Mouse (Mus musculus) kidney, embryonic 14.5 days (tissue): ENCODE results near the gene Med24. TPM values are rescaled to one million over a fixed set of nuclear protein-coding genes. Genes with fewer than 3 reads are reported as not detected.
"Not testable (repeated sequence)": the region's sequence is repeated elsewhere in the genome, so short reads cannot be mapped to it uniquely, and the experiment has no call there.

Experiments used
- ATAC-seq: fragments of 200-750 bp; cut with Nextera tagmentation; 2 replicates; pipeline ENCODE4 v1.8.0; 2017; ENCODE audit warnings: moderate number of reproducible peaks, mild to moderate bottlenecking, moderate TSS enrichment, moderate library complexity; ENCODE audit not compliant: low FRiP score, low TSS enrichment
- H3K27ac ChIP-seq: fragments of 300-500 bp; sonication (generic); 2 replicates; pipeline ENCODE4 v1.5.1; 2014; ENCODE audit warnings: low read depth, mild to moderate bottlenecking, low read length, moderate library complexity, mixed read lengths
- H3K27me3 ChIP-seq: fragments of 300-500 bp; sonication (generic); 2 replicates; pipeline ENCODE4 v1.6.1; 2014; ENCODE audit warnings: mild to moderate bottlenecking, low read length; ENCODE audit not compliant: control insufficient read depth, insufficient read depth
- H3K36me3 ChIP-seq: fragments of 300-500 bp; sonication (generic); 2 replicates; pipeline ENCODE4 v1.6.1; 2014; ENCODE audit warnings: low read length, mixed read lengths; ENCODE audit not compliant: control insufficient read depth, insufficient read depth
- H3K4me1 ChIP-seq: fragments of 300-500 bp; sonication (generic); 2 replicates; pipeline ENCODE4 v1.6.1; 2014; ENCODE audit warnings: low read length, mixed read lengths; ENCODE audit not compliant: control insufficient read depth, insufficient read depth
- H3K4me2 ChIP-seq: fragments of 300-500 bp; sonication (generic); replicated peaks from 2 replicates; pipeline ENCODE4 v1.6.1; 2014; ENCODE audit warnings: low read depth, mild to moderate bottlenecking, low read length
- H3K4me3 ChIP-seq: fragments of 300-500 bp; sonication (generic); 2 replicates; pipeline ENCODE4 v1.5.1; 2014; ENCODE audit warnings: mild to moderate bottlenecking, low read length
- H3K9ac ChIP-seq: fragments of 300-500 bp; sonication (generic); 2 replicates; pipeline ENCODE4 v1.6.1; 2014; ENCODE audit warnings: low read depth, mild to moderate bottlenecking, low read length, moderate library complexity
- H3K9me3 ChIP-seq: fragments of 300-500 bp; sonication (generic); 2 replicates; pipeline ENCODE4 v1.6.1; 2016; ENCODE audit warnings: low read length; ENCODE audit not compliant: control insufficient read depth
- WGBS: fragments of 180-500 bp; shearing (Covaris S2); extraction: QIAGEN DNeasy Blood & Tissue Kit; methylation state at CpG from one replicate; pipeline ENCODE4 v1.1.7; 2014; 5-methylcytosine and 5-hydroxymethylcytosine counted together
- polyA plus RNA-seq: library from polyadenylated mRNA; unstranded; fragments of >200 nt; fragmentation: Nextera tagmentation; extraction: Ambion mirVana; gene quantifications from 2 replicates; pipeline ENCODE4 v1.2.1, GENCODE M21; 2014

The Med24 gene
- polyA plus RNA-seq, 1 experiment from 2014 or later, result 59.1 TPM

- H3K4me1 ChIP-seq, result peaks cover 58% of the 10 kb centered on the region
Measured at GRCm38 (mm10) chr11:98742397-98743291, 13.4 kb upstream of the Med24 start.

DNA sequence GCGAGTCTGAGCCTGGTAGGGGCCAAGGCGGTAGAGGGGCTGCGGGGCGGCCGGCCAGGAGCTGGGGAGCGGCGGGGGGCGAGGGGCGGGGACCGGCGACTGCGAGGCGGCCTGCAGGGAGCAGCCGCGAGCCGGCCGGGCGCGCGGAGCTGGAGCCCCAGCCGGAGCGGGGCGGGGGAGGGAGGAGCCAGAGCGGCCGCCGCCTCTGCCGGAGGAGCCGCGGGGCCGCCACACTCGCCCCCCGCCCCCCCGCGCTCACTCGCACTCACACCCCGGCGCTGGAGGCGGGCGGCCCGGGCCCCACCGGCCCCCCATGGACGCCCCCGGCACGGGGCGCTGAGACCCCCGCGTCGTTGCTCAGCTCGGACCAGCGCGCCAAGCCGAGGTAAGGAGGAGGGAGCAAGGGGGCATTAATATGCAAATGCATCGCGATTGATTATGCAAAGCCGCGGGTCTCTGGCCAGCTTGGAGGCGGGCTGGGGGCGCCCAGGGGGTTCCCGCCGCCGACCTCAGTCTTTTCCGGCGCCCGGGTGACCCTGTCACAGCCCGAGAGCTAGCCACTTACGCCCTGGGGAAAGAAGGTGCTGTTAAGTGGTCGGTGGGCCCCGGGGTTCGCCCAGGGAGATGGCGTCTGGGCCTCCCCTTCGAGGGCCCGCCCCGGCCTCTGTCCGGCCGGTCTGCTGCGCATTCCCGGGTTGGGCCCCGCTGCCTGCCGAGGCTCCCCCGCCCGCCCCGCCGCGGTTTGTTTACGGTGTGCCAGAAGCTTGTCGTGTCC lies 12.6 kb upstream of the Med24 start:
- peaks cover 52% of the 10 kb centered on the region for H3K4me1 ChIP-seq
- peak overlapping the region; percentile 90 for H3K4me3 ChIP-seq
- no peaks in the 10 kb centered on the region for H3K36me3 ChIP-seq
- no peaks in the 10 kb centered on the region for H3K27me3 ChIP-seq
- ATAC-seq, result peak; percentile 74
- peak overlapping the region; percentile 89 for H3K9ac ChIP-seq
- peak overlapping the region; percentile 88 for H3K4me2 ChIP-seq
- peak overlapping the region; percentile 90 for H3K27ac ChIP-seq
- no peaks in the 10 kb centered on the region for H3K9me3 ChIP-seq
- WGBS, result 1% methylated on average over 54 of the region's 86 CpGs

More at GRCm38 (mm10) chr11:98742397-98743291, 13.4 kb upstream of the Med24 start:
- Histone ChIP-seq H3K36me3 (no peaks in the 10 kb centered on the region), H3K4me2 (peak overlapping the region; percentile 88), H3K9me3 (no peaks in the 10 kb centered on the region), H3K27ac (peak overlapping the region; percentile 90), H3K27me3 (no peaks in the 10 kb centered on the region), H3K9ac (peak overlapping the region; percentile 89), H3K4me3 (peak overlapping the region; percentile 90)
- WGBS, result 2% methylated on average over 21 of the region's 21 CpGs
- ATAC-seq, result no peak

- peak overlapping the region; percentile 90 for H3K27ac ChIP-seq
- H3K36me3 ChIP-seq, result no peaks in the 10 kb centered on the region
- under 1% methylated on average over 17 of the region's 17 CpGs for WGBS
- H3K9ac ChIP-seq, result peak overlapping the region; percentile 89
- no peaks in the 10 kb centered on the region for H3K27me3 ChIP-seq
- H3K9me3 ChIP-seq, result no peaks in the 10 kb centered on the region
- H3K4me3 ChIP-seq, result peak overlapping the region; percentile 90
- peak overlapping the region; percentile 88 for H3K4me2 ChIP-seq
- no peak for ATAC-seq
- peaks cover 45% of the 10 kb centered on the region for H3K4me1 ChIP-seq
Measured at GRCm38 (mm10) chr11:98741051-98741620, 11.9 kb upstream of the Med24 start.

DNA sequence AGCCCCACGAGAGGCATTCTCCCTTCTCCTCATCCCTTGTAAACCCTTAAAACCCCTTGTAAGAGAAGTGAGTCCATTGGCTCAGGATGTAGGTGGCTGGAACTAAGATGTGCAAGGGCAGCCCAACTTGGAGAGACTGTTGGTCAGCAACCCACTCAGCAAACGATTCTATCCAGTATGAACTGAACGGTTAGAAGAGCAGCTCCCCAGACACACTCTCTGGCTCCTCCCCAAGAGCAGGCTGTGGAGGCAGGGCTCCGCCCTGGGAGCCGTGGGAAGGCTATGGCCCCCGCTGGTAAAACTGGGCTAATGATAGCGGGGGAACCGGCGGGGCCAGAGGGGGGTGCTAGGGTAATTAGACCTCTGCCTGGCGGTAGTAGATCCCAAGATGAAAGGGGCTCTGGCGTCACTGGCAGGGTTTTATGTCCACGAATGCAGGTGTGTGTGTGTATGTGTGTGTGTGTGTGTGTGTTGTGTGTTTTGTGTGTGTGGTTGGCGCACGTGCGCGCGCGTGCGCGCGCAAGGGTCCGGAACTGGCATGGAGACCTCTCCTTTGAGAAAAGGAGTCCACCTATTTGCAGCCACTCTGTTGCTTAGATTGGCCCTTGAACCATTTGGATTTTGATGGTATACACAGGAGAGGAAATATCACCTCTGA lies 11.3 kb upstream of the Med24 start, which contains the start of gene Thra:
Gene Thra (plus strand): TSS at position 246 of the 658 bp plus-strand sequence.
- no peaks in the 10 kb centered on the region for H3K36me3 ChIP-seq
- under 1% methylated on average over 22 of the region's 22 CpGs for WGBS
- H3K4me3 ChIP-seq, result peak within 1 kb of the TSS; percentile 90
- peaks cover 39% of the 10 kb centered on the region for H3K4me1 ChIP-seq
- no peaks in the 10 kb centered on the region for H3K9me3 ChIP-seq
- H3K27me3 ChIP-seq, result no peaks in the 10 kb centered on the region
- peak within 1 kb of the TSS; percentile 89 for H3K9ac ChIP-seq
- ATAC-seq, result peak; percentile 65
- peak within 1 kb of the TSS; percentile 88 for H3K4me2 ChIP-seq
- peak within 1 kb of the TSS; percentile 90 for H3K27ac ChIP-seq

- Histone ChIP-seq H3K9me3 (no peaks in the 10 kb centered on the region), H3K4me2 (peak overlapping the region; percentile 88), H3K9ac (peak overlapping the region; percentile 89; the same call in 1 of the 2 replicates), H3K4me1 (peaks cover 34% of the 10 kb centered on the region), H3K4me3 (peak overlapping the region; percentile 90), H3K27ac (peak overlapping the region; percentile 90), H3K27me3 (no peaks in the 10 kb centered on the region), H3K36me3 (no peaks in the 10 kb centered on the region)
- WGBS, result 5% methylated on average over 8 of the region's 8 CpGs
- ATAC-seq, result no peak
Measured at GRCm38 (mm10) chr11:98740026-98740392, 10.8 kb upstream of the Med24 start.

GRCm38 (mm10) chr11:98738925-98739324 lies 9.7 kb upstream of the Med24 start:
- Histone ChIP-seq H3K4me3 (no peak overlapping the region), H3K4me1 (peaks cover 23% of the 10 kb centered on the region), H3K4me2 (no peak overlapping the region), H3K27me3 (no peaks in the 10 kb centered on the region), H3K36me3 (no peaks in the 10 kb centered on the region), H3K9me3 (peaks cover 3% of the 10 kb centered on the region; the same call in 1 of the 2 replicates), H3K9ac (no peak overlapping the region), H3K27ac (no peak overlapping the region)
- 71% methylated on average over 9 of the region's 9 CpGs for WGBS
- ATAC-seq, result no peak

GRCm38 (mm10) chr11:98738428-98738911 lies 9.2 kb upstream of the Med24 start:
- Histone ChIP-seq H3K4me2 (no peak overlapping the region), H3K27me3 (no peaks in the 10 kb centered on the region), H3K4me3 (no peak overlapping the region), H3K36me3 (no peaks in the 10 kb centered on the region), H3K9ac (no peak overlapping the region), H3K27ac (no peak overlapping the region), H3K4me1 (peaks cover 19% of the 10 kb centered on the region), H3K9me3 (peaks cover 3% of the 10 kb centered on the region; the same call in 1 of the 2 replicates)
- no peak for ATAC-seq
- WGBS, result 64% methylated on average over 4 of the region's 4 CpGs

DNA sequence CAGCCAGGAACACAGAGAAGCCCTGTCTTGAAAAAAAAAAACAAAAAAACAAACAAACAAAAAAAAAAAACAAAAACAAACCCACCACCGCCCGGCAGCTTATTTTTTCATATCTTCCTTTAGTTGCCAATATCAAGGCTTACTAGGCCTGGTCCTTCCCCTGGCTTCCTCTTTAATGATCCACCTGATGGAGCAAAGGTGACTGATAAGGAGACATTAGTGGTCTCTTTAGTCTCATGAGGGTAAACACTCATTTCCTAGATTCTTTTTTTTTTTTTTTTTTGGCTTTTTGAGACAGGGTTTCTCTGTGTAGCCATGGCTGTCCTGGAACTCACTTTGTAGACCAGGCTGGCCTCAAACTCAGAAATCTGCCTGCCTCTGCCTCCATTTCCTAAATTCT lies 8.0 kb upstream of the Med24 start:
- H3K4me1 ChIP-seq, result peaks cover 11% of the 10 kb centered on the region
- H3K4me3 ChIP-seq, H3K36me3 ChIP-seq, H3K27me3 ChIP-seq, ATAC-seq, H3K9me3 ChIP-seq, H3K4me2 ChIP-seq, H3K9ac ChIP-seq, H3K27ac ChIP-seq: not testable (repeated sequence)
- 98% methylated on average over 2 of the region's 2 CpGs for WGBS
